Mouse (Mus musculus): ENCODE results near the gene Iqcf6.
"Not testable (repeated sequence)": the region's sequence is repeated elsewhere in the genome, so short reads cannot be mapped to it uniquely, and the experiment has no call there.

- TF ChIP-seq GATA1 (IDR thresholded peaks at IDR 0.05; ENCODE audit: borderline replicate concordance, low read length); FLI1 (IDR thresholded peaks at IDR 0.05; ENCODE audit: low read length): not testable (repeated sequence)
Observed at GRCm38 (mm10) chr9:106595402-106595801, 31.0 kb upstream of the Iqcf6 start.
